Mouse (Mus musculus) common myeloid progenitor, adult 5-6 weeks (primary cell): ENCODE measurements around the gene Lenep. TPM values are rescaled to one million over a fixed set of nuclear protein-coding genes. Genes with fewer than 3 reads are reported as not detected.

Experiments used
- total RNA-seq: library from RNA; stranded (forward); fragments of 200-1000, 187-1606 nt; gene quantifications from 2 replicates; pipeline ENCODE4 v1.2.3, GENCODE M21; 2017

The Lenep gene
- total RNA-seq, 1 experiment from 2014 or later: not detected

Other genes with a start within 250 kb of the Lenep start
- gene Hcn3, start 242.6 kb downstream of the Lenep start, total RNA-seq: 0.37 and 0.53 TPM in 2 replicates
- gene Clk2, start 238.0 kb downstream of the Lenep start, total RNA-seq: 48.5 and 80.8 TPM in 2 replicates
- gene Scamp3, start 225.3 kb downstream of the Lenep start, total RNA-seq: 29.2 and 46.9 TPM in 2 replicates
- gene Fam189b, start 219.7 kb downstream of the Lenep start, total RNA-seq: 4.5 and 8.6 TPM in 2 replicates
- 37.8 and 41.5 TPM in 2 replicates for gene Gba, start 199.9 kb downstream of the Lenep start, total RNA-seq
- gene Thbs3, start 187.6 kb downstream of the Lenep start, total RNA-seq: 0.09 TPM in 1 of 2 replicates, not detected in the other
- 81.9 and 104 TPM in 2 replicates for gene Mtx1, start 175.7 kb downstream of the Lenep start, total RNA-seq
- 0.29 TPM in 1 of 2 replicates, not detected in the other for gene Muc1, start 173.7 kb downstream of the Lenep start, total RNA-seq
- gene Krtcap2, start 156.8 kb downstream of the Lenep start, total RNA-seq: 142 and 159 TPM in 2 replicates
- 0.49 and 7.1 TPM in 2 replicates for gene Trim46, start 156.5 kb downstream of the Lenep start, total RNA-seq
- gene Dpm3, start 143.4 kb downstream of the Lenep start, total RNA-seq: 63.6 and 66.6 TPM in 2 replicates
- 32.5 and 65.3 TPM in 2 replicates for gene Slc50a1, start 132.2 kb downstream of the Lenep start, total RNA-seq
- not detected in 2 replicates for gene Efna1, start 121.7 kb downstream of the Lenep start, total RNA-seq
- gene Efna3, start 79.8 kb downstream of the Lenep start, total RNA-seq: not detected in 2 replicates
- 1.7 and 3.8 TPM in 2 replicates for gene Efna4, start 64.8 kb downstream of the Lenep start, total RNA-seq
- gene Adam15, start 52.8 kb downstream of the Lenep start, total RNA-seq: 34.0 and 35.2 TPM in 2 replicates
- not detected in 2 replicates for gene Dcst2, start 40.8 kb downstream of the Lenep start, total RNA-seq
- gene Dcst1, start 37.5 kb downstream of the Lenep start, total RNA-seq: 0.09 TPM in 1 of 2 replicates, not detected in the other
- gene Zbtb7b, start 8.0 kb downstream of the Lenep start, total RNA-seq: 5.0 and 5.3 TPM in 2 replicates
- 7.1 and 12.0 TPM in 2 replicates for gene Flad1, start 9.1 kb upstream of the Lenep start, total RNA-seq
- 151 and 194 TPM in 2 replicates for gene Cks1b, start 15.6 kb upstream of the Lenep start, total RNA-seq
- 28.2 and 41.0 TPM in 2 replicates for gene Shc1, start 15.7 kb upstream of the Lenep start, total RNA-seq
- gene Pygo2, start 27.4 kb upstream of the Lenep start, total RNA-seq: 13.5 and 13.9 TPM in 2 replicates
- gene Pbxip1, start 33.9 kb upstream of the Lenep start, total RNA-seq: 13.6 and 21.3 TPM in 2 replicates
- gene Pmvk, start 51.7 kb upstream of the Lenep start, total RNA-seq: 20.7 and 22.1 TPM in 2 replicates
- gene Kcnn3, start 117.4 kb upstream of the Lenep start, total RNA-seq: not detected in 2 replicates